Mouse (Mus musculus) liver, embryonic 12.5 days (tissue): ENCODE measurements around the gene Med21. TPM values are rescaled to one million over a fixed set of nuclear protein-coding genes. Genes with fewer than 3 reads are reported as not detected.

Source experiments
- ATAC-seq: fragments of 200-750 bp; cut with Nextera tagmentation; 2 replicates; pipeline ENCODE4 v1.8.0; 2017; ENCODE audit warnings: moderate number of reproducible peaks, mild to moderate bottlenecking, moderate library complexity
- H3K27ac ChIP-seq: fragments of 300-500 bp; sonication (generic); 2 replicates; pipeline ENCODE4 v1.5.1; 2016; ENCODE audit warnings: mild to moderate bottlenecking
- H3K27me3 ChIP-seq: fragments of 300-500 bp; sonication (generic); replicated peaks from 2 replicates; pipeline ENCODE4 v1.6.1; 2016; ENCODE audit warnings: mild to moderate bottlenecking, moderate library complexity
- H3K36me3 ChIP-seq: fragments of 300-500 bp; sonication (generic); 2 replicates; pipeline ENCODE4 v1.6.1; 2016; ENCODE audit warnings: mild to moderate bottlenecking, moderate library complexity
- H3K4me1 ChIP-seq: fragments of 300-500 bp; sonication (generic); 2 replicates; pipeline ENCODE4 v1.6.1; 2016
- H3K4me2 ChIP-seq: fragments of 300-500 bp; sonication (generic); 2 replicates; pipeline ENCODE4 v1.6.1; 2016; ENCODE audit warnings: mild to moderate bottlenecking, moderate library complexity
- H3K4me3 ChIP-seq: fragments of 300-500 bp; sonication (generic); 2 replicates; pipeline ENCODE4 v1.5.1; 2016; ENCODE audit warnings: mild to moderate bottlenecking, moderate library complexity
- H3K9ac ChIP-seq: fragments of 300-500 bp; sonication (generic); 2 replicates; pipeline ENCODE4 v1.6.1; 2016; ENCODE audit warnings: mild to moderate bottlenecking, moderate library complexity
- H3K9me3 ChIP-seq: fragments of 300-500 bp; sonication (generic); replicated peaks from 2 replicates; pipeline ENCODE4 v1.6.1; 2016; ENCODE audit warnings: mild to moderate bottlenecking, moderate library complexity
- WGBS: fragments of 180-500 bp; shearing (Covaris S2); methylation state at CpG from one replicate; pipeline ENCODE4 v1.1.7; 2016; ENCODE audit not compliant: insufficient replicate concordance; 5-methylcytosine and 5-hydroxymethylcytosine counted together
- polyA plus RNA-seq: library from polyadenylated mRNA; unstranded; fragments of >200 nt; fragmentation: Nextera tagmentation; extraction: Ambion mirVana; gene quantifications from 2 replicates; pipeline ENCODE4 v1.2.1, GENCODE M21; 2016

Gene Med21
- polyA plus RNA-seq, 1 experiment from 2014 or later = 77.8 TPM

GRCm38 (mm10) chr6:146688010-146688409 is 45.7 kb downstream of the Med21 start:
- H3K9ac ChIP-seq = no peak overlapping the region
- no peaks in the 10 kb centered on the region; the same call in 1 of the 2 replicates for H3K9me3 ChIP-seq
- no peaks in the 10 kb centered on the region for H3K27me3 ChIP-seq
- H3K36me3 ChIP-seq = no peaks in the 10 kb centered on the region
- H3K4me1 ChIP-seq = 0 out of 2 replicates have a peak, but pooled peaks cover 5% of the 10 kb centered on the region
- H3K4me3 ChIP-seq = no peak overlapping the region
- H3K27ac ChIP-seq = no peak overlapping the region
- ATAC-seq = no peak
- WGBS = 64% methylated on average over 7 of the region's 7 CpGs
- no peak overlapping the region for H3K4me2 ChIP-seq

- 80% methylated on average over 5 of the region's 5 CpGs for WGBS
Observed at GRCm38 (mm10) chr6:146688861-146689260, 46.5 kb downstream of the Med21 start.

GRCm38 (mm10) chr6:146697767-146698166 is 55.4 kb downstream of the Med21 start:
- Histone ChIP-seq H3K27ac (no peak overlapping the region), H3K9me3 (no peaks in the 10 kb centered on the region), H3K4me3 (no peak overlapping the region), H3K9ac (no peak overlapping the region), H3K4me1 (0 out of 2 replicates have a peak, but pooled peaks cover 4% of the 10 kb centered on the region), H3K4me2 (no peak overlapping the region), H3K27me3 (no peaks in the 10 kb centered on the region), H3K36me3 (no peaks in the 10 kb centered on the region)
- WGBS = 70% methylated on average over 5 of the region's 5 CpGs
- ATAC-seq = no peak

More at GRCm38 (mm10) chr6:146688861-146689260, 46.5 kb downstream of the Med21 start:
- H3K4me1 ChIP-seq = 0 out of 2 replicates have a peak, but pooled peaks cover 5% of the 10 kb centered on the region
- no peak overlapping the region for H3K4me3 ChIP-seq
- H3K27ac ChIP-seq = no peak overlapping the region
- no peak overlapping the region for H3K9ac ChIP-seq
- H3K4me2 ChIP-seq = no peak overlapping the region
- H3K27me3 ChIP-seq = no peaks in the 10 kb centered on the region
- no peaks in the 10 kb centered on the region; the same call in 1 of the 2 replicates for H3K9me3 ChIP-seq
- no peak for ATAC-seq
- no peaks in the 10 kb centered on the region for H3K36me3 ChIP-seq

- H3K27ac ChIP-seq = no peak overlapping the region
- H3K9me3 ChIP-seq = no peaks in the 10 kb centered on the region
- H3K36me3 ChIP-seq = no peaks in the 10 kb centered on the region
- no peak overlapping the region for H3K4me2 ChIP-seq
- 0 out of 2 replicates have a peak, but pooled peaks cover 4% of the 10 kb centered on the region for H3K4me1 ChIP-seq
- WGBS = 68% methylated on average over 4 of the region's 4 CpGs
- no peak overlapping the region for H3K9ac ChIP-seq
- no peak overlapping the region for H3K4me3 ChIP-seq
- ATAC-seq = no peak
- H3K27me3 ChIP-seq = no peaks in the 10 kb centered on the region
Observed at GRCm38 (mm10) chr6:146698376-146698775, 56.0 kb downstream of the Med21 start.

Other genes with a start within 250 kb of the Med21 start
- 2.8 and 4.1 TPM in 2 replicates for gene Itpr2, start 140.3 kb upstream of the Med21 start, polyA plus RNA-seq
- 103 and 107 TPM in 2 replicates for gene Fgfr1op2, start 65.3 kb upstream of the Med21 start, polyA plus RNA-seq
- 50.9 and 52.2 TPM in 2 replicates for gene Ints13, start 64.7 kb upstream of the Med21 start, polyA plus RNA-seq
- gene Tm7sf3, start 277 bp downstream of the Med21 start, polyA plus RNA-seq = 40.5 TPM in 2 replicates
- 6.7 and 6.8 TPM in 2 replicates for gene Stk38l, start 82.4 kb downstream of the Med21 start, polyA plus RNA-seq
- 0.50 and 0.94 TPM in 2 replicates for gene Arntl2, start 153.5 kb downstream of the Med21 start, polyA plus RNA-seq
- not detected in 2 replicates for gene Smco2, start 207.6 kb downstream of the Med21 start, polyA plus RNA-seq
- 16.5 and 17.5 TPM in 2 replicates for gene Ppfibp1, start 245.9 kb downstream of the Med21 start, polyA plus RNA-seq